Mouse (Mus musculus) thymus, postnatal 10 days (tissue): ENCODE data around the gene Tex13a.

Experiments
- DNase-seq, 2 experiments: peaks; one replicate each; pipeline ENCODE4 v3.0.0; 2021; ENCODE audit warnings: low spot score in 2 of 2

Tex13a gene

DNA sequence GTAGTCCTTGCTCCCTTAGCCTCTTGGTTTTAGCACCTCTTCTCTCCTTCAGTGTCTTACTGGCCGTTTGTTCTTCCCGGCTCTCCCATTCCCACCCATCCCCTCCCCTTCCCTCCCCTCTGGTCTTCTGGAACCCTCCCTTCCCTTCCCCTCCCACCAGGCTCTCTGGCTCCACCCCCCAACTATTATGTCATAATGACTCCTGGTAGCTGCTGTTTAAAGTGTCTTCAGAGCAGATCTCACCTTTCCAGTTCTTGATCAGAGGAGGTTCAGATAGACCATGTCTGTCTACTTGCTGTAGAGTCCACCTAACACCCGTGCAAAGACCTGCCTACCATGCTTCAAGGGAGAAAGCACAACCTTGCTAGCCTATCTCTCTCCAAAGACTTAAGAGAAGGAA is at the start of gene Tex13a:
TSS of gene Tex13a (minus strand) at position 101 of the 400 bp plus-strand sequence.
- no peak for DNase-seq

DNA sequence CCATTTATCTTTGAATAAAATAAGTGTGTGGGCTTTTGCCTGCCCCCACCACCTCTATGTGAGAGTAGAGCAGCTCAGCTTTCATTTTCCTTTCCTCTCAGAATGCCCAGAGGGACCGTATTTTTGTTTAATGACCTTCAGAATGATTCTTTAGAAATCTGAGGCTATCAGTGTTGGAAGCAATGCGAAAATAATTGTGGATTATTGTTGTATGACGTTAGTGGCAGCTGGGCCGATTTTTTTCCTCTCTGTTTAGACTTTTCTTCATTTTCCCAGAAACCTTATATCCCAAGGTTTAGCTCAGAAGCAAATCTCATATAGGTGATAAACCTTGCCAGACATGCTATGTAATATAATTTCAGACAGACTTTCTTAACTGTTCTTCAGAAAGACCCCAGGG is 25.2 kb upstream of the Tex13a start:
- no peak for DNase-seq

DNA sequence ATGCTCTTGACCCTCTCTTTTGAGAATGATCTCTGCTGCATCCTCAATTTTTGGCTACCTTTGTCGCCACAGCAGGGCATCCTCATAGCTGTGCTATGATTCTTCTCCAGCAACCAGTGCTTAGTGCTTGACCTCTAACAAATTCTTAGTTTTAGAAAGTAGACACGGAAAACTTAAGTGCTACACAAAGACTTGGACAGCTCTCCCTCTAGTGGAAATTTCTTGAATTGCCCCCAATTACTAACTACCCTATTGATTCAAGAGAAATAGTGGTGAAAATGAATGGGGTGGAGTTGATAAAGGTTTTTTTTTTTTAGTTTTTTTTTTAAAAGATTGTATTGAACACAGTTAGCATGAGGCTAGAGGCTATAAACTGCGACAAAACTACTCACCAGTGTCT is 39.2 kb downstream of the Tex13a start:
- DNase-seq = no peak
